Mouse (Mus musculus) lung, postnatal 36 days (tissue): ENCODE measurements around the gene Igsf8.
A peak's percentile ranks its signal among the peaks of the same experiment; 100 is the strongest.

Source experiments
- DNase-seq: peaks from one replicate; pipeline ENCODE4 v3.0.0; 2022; ENCODE audit warnings: mixed read lengths

Gene Igsf8

DNA sequence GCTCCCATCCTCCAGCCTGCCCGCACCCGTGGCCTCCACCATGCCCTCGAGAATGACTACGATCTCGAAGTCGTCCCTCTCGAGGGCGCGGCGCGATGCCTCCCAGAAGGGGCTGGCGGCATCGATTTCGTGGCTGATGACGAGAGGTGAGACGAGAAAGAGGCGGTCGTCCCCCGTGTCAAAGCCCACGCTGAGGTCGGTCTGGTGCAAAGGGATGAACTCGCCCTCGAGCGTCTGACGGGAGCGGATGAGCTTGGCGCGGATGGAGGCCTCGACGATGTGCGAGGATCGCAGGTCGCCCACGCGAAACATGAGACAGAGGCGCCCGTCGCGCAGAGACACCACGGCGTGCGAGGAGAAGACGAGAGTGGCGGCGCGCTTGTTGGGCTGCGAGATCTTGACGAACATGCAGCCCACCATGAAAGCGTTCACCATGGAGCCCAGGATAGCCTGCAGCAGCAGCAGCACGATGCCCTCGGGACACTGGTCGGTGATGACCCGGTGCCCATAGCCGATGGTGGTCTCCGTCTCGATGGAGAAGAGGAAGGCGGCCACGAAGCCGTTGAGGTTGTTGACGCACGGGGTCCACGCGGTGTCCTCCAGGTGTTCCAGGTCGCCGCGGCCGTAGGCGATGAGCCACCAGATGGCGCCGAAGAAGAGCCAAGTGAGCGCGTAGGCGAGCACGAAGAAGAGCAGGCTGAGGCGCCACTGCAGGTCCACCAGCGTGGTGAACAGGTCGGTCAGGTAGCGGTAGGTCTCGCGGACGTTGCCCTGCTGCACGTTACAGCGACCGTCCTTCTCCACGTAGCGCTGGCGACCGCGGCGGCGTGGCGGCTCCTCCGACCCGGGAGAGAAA, 64.5 kb downstream of the Igsf8 start:
- peak; percentile 85 for DNase-seq

DNA sequence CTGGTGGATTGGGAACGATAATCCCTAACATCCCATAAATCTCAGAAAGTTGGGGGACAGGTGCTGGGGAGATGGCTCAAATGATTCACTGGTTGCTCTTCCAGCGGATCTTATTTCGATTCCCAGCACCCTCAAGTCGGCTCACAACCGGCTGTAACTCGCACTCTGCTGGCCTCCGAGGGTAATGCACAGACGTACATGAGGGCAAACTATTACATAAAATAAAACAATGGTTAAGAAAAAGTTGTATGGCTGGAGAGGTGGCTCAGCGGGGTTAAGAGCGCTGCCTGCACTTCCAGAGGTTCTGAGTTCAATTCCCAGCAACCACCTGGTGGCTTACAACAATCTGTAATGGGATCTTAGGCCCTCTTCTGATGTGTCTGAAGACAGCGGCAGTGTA, 65.2 kb downstream of the Igsf8 start:
- no peak for DNase-seq

DNA sequence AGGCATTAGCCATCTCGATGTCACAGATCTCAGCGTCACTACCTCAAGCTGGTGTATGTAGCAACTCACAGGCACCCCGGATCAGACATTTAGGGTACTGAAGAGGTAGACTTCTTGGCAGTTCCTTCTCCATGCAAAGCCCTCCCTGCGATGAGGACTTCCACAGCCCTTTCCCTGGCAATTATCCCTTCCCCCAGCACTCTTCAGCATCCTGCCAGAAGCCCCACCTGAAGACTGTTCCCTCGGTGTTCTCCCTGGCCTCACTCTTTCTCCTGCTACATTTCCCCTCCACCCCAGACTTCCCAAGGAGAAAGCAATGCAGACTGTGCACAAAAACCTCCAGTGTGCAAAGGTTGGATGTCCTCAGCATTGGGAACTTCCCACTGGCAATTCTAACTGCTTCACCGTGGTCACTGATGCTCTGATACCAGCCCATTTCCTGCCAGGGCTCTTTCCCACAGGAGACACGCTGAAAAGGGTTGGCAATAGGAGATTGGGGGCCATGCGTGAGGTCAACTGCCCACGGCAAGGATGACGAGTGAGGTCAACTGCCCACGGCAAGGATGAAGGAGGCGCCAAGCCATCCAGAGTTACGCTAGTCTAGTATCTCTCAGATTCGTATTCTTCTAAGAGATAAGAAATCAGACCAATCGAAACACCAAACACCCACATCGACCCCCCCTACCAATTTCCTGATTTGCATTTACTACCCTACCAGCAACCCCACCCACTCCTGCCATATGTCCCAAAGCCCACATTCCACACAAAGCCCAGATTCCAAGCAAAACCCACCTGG, 66.0 kb downstream of the Igsf8 start:
- DNase-seq: no peak

DNA sequence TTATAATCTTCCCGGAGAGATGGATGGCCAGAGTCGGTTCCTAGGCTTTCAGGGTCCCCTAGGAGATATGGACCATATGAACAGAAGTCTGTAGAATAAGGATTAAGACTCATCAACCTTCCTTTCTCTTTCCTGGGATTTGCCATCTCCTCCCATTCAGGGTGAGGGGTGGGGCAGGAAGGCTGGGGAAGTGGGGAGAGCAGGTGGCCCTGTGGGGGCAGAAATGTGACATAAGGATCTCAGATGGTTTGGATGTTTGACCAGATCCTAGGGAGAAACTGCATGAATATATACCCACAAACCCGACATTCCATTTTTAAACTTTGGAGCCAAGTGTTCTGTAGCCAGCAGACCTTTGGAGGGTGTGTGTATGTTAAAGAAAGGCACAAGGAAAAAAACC, 66.6 kb downstream of the Igsf8 start:
- no peak for DNase-seq

DNA sequence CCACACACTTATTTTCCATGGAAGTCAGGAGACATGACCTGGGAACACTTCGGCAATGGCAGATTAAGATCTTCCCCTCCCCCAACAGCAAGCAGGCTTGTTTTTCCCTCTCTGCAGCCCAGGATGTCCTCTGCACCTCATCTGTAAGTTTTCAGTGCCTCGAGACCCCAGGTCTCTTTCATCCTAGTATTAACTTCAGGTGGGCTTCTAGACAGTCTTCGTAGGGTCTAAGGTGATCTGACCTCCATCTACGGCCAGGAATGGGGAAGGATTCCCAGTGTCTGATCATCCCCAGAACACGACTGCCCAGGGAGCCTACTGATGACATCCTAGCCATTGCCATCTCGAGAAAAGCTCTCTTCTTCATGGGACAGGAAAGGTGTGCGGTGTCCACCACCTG, 67.0 kb downstream of the Igsf8 start:
- no peak for DNase-seq

DNA sequence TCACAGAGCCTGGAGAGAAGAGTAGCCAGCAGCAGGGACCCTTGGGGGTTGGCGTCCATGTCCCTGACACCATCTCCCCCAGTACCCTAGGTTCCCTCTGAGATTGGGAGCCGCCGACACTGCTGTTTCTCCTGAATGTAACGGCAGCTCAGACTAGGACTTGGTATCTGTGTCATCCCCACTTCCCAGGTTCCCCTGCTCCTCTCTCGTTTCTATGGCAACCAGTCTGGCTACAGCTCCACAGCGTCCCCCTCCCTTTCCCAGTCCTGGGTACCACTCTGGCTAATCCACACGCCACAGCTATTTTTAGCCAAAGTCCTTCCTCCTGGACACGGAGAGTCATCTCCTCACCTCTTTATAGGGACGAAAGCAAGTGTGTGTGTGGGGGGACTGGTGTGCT, 67.7 kb downstream of the Igsf8 start, which contains the start of gene Kcnj9:
Gene Kcnj9, minus strand, starts transcription at position 188 of the 400 bp plus-strand sequence.
- DNase-seq: no peak

DNA sequence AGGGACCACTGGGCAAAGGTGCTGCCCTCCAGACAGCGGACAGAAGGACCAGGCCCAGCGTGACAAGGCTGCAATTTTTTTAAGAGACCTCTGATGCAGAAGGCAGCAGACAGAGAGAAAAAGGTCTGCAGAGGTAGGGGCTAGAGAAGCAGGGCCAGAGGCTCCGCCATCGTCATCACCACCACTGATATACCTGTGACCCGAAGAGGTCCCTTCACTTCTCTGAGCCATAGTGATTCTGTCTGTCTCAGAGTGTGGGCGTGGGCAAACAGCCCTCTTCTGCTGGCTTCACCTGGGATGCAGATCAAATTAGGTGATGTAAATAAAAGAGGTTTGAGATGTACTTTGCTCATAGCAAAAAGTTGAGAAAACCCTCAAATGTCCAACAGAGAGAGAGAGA, 68.2 kb downstream of the Igsf8 start:
- DNase-seq: no peak

DNA sequence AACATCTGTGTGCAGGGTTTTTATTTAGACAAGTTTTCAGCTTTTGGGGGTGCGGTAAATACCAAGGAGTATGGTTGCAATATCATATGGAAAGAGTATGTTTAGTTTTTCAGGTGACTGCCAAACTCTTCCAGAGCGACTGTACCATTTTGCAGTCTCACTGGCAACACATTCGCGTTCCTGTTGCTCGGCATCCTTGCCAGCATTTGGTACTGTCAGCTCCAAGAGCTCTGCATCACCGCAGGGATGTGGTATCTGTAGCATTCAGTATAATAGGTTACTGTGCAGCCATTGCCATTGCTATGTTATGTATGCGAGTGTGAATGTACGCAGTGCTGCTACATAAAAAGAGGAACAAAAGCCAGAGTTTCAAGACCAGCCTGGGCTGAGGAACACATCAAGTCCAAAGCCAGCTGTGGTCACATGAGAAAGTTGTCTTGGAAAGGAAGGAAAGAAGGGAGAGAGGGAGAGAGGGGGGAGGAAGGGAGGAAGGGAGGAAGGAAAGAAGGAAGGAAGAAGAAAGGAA, 70.0 kb downstream of the Igsf8 start:
- no peak for DNase-seq

DNA sequence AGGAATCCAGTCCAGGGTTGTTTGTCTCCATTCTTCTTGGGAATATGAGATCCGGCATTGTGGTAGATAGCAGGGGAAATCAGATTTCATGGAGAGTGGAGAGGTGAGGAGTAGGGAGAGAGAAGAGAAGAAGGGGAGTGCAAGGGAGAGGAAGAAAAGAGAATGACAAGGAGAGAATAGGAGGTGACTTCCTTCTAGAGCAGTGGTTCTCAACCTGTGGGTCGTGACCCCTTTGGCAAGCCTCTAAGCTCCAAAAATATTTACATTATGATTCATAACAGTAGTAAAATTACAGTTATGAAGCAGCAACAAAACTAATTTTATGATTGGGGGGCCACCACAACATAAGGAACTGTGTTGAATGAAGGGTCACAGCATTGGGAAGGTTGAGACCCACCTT, 71.5 kb downstream of the Igsf8 start:
- DNase-seq: no peak

DNA sequence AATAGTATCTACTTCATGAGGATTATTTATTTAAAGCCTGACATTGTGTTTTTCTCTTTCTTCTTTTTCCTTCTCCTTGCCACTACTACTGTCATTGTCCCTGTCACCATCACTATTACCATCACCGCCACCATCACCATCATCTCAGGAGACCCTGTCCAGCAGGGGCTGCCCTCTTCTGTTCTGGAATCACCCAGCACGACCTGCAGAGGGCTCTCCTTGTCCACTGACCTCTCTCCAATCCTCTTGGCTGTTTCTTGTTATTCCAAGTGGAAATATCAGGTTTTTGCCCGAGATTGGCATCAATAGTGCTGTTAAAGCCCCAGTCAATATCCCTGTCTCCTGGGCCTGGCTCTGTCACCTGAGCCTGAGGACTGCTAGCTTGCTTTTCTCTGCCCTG, 72.1 kb downstream of the Igsf8 start:
- DNase-seq: no peak

DNA sequence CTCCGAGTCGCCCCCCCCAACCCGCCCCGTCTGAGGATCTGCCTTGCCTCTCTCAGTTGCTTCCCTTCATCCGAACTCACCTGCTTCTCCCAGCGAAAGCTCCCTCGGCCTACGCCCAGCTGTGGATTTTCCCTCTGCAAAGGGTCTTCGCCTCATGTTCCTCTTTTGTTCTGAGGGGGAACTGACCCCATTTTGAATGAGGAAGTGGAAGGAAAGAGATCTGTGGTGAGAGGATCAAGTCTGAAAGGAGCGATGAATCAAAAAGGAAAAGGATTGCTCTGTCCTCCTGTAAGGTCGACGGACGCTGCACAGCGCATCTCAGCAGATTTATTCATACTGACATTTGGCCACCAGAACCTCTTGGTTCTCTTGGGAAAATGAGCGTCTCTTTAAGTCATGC, 74.4 kb downstream of the Igsf8 start:
- DNase-seq: no peak

DNA sequence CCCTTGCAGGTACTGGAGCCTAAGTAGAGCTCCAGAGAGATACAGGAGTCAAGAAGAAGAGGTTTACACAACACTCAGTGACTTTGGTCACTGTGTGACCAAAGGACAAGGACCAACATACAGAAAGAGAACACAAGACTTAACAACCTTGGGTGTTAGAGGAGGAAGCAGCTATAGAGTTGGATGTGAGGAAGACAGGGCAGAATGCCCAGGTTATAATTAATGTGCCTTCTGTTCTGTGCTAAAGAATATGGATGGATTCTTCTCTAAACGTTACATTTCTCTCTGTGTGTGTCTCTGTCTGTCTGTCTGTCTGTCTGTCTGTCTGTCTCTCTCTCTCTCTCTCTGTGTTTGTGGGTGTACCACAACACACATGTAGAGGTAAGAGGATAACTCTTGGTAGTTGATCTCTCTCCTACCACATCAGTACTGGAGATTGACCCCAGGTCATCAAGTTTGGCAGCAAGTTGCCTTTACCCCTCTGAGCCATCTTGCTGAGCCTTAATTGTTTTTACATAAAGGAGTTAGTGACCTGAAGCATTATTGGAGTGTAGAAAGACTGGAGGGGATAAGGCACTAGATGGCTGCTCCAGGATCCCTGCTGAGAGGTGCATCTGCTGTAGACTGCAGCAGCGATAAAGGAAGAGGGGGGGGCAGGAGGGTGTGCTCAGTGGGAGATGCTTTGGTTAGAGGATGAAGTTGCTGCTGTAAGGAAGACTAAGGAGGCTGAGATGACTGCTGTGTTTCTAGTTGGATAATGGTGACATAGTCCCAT, 76.2 kb downstream of the Igsf8 start:
- no peak for DNase-seq

DNA sequence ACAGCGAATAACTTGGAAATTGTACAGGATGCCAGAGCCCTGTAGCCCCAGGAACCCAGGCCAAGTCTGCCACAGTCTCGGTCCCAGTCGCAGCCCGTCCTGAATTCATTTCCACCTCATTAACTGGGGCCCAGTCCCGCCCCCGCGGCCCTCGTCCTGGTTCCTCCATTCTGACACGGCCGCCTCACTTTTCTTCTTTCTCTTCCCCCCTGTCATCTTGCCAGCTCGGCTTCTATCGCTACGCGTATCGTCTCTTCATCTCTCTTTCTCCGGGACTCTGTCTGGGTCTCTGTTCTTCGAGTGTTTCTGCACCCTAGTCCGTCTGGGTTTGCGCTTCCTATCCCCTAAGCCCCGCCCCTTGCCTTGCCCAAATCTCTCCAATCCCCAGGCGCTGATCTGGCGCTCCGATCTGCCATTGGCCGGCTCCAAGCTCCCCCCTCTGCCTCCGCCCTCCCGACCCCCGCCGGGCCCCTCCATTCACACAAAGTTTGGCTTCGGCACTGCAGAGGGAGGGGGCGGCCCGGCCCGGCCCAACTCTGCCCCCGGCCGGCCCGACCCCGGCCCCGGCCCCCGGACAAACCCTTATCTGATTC, 79.4 kb downstream of the Igsf8 start, which contains the start of gene Kcnj10:
Gene Kcnj10, plus strand, starts transcription at position 482 of the 593 bp plus-strand sequence.
- peak; percentile 80 for DNase-seq

DNA sequence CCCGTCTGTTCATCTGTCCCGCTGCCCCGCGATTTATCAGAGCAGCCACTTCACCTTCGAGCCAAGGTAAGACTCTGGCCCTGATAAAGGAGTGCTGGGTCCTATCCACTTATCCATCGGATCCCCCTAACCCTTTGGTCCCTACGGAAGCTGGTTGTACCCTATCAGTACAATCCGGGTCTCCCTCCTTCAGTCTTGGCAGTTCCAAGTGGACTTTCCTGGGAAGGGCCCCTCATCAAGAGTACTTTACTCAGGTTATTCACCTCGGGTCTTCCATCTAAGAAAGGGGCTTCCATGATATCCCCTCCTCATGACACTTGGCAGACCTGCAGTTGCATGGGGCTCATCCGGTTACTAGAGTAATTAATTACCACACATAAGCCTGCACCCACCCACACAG, 79.9 kb downstream of the Igsf8 start:
- DNase-seq: no peak

DNA sequence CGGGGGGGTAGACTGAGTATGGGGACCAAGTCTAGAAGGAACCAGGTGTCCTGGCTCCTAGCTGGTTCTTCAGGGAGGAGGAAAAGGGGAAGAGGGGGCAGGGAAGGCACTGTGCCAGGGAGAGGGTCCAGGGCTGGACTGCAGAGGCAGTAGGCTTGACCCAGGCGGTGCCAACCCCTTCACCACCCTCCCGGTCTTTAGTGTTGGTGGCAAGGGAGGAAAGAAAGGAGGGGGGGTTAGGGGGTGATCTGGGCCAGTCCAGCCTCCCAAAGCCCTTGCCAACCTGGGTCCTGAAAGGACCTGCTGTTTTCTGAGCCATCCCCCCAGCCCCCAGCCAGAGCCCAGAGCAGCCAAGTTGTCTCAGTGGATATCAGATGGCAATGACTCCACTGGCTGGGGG, 81.3 kb downstream of the Igsf8 start:
- DNase-seq: no peak

DNA sequence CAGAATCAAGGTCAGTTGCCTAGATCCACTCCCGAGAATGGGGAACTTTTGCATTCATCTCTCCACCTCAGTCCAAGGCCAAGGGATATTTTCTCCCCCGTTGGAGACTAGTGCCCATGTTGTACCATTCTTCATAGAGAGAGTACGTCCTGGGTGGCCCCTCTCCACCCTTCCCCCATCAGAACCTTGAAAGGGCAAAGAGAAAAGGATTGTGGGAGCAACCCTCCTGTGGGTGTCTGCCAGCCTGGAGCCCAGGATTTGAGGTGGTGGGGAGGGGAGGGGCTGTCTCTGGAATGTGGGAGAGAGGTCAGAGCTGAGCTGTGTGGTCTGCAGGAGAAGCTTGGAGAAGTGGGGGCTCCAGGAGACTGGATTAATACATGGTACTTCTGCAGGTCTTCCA, 82.5 kb downstream of the Igsf8 start:
- DNase-seq: no peak

DNA sequence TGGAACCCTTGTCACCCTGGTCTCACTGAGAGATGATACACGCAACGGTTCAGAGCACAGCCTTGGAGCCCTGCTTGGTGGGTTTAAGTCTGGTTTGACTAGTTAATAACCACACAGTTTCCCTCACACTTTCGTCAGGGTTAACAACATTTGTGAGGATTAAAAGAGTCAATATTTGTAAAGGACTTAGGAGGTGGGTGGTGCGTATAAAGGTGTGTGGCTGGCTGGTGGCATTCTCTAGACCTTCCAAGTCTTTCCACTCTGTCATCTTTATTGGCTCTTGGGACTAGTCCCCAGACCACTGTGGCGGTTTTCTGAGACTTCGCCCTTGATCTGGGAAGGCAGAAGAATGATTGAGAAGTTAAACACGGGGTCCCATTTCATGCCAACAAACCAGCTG, 83.4 kb downstream of the Igsf8 start:
- DNase-seq: peak; percentile 15

DNA sequence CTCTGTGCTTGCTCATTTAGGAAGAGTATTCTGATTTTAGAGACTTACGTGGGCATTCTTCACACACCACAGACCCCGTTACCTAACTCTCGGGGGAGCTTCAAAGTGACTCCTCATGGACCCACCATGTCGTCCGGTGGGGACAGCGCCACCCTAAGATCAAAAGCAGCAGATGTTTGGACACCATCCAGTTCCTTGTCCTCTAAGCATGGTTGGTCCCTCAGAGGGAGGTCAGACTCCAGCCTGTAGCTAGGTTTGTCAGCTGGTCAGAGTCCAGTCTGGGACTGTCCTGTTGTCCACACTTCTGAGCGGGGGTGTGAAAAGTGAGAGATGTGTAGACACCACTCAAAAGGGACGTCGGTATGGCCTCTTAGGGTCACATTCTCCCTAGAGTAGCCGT, 85.3 kb downstream of the Igsf8 start:
- no peak for DNase-seq

DNA sequence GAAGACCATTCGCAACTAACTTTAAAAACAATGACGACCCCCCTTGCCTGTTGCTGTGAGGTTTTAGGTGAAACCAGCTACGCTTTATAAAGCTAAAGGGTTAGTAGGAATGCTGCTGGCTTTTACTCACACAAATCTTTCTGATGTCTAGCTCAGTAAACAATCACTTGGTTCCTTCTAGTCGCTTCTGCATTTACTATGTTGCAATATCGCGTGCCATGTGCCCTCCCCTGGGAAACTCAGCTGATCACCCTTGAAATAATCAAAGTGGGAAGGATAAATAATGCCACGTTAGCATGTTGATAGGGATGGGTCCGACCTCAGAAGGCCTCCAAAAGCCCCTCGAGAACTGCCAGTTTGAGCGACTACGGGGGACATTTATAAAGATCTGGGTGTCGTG, 85.9 kb downstream of the Igsf8 start:
- peak; percentile 21 for DNase-seq

DNA sequence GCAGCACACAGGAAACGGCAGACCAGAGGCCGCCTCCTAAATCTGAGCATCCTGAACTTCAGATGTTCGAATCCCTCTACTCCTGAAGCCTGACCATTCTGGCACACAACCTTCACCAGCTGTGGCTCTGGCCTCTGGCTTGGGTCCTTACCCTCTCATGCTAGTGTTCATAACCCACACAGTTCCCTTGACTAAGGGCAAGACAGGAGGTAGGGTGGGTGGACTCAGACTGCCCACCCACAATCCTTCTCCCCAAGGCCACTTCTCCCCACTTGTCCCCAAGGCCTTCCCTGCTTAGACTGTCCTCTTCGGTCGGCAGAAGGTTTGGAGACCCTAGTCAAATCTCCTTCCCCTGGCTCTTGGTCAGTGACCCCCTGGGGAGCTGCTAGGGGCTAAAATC, 88.1 kb downstream of the Igsf8 start:
- DNase-seq: no peak

DNA sequence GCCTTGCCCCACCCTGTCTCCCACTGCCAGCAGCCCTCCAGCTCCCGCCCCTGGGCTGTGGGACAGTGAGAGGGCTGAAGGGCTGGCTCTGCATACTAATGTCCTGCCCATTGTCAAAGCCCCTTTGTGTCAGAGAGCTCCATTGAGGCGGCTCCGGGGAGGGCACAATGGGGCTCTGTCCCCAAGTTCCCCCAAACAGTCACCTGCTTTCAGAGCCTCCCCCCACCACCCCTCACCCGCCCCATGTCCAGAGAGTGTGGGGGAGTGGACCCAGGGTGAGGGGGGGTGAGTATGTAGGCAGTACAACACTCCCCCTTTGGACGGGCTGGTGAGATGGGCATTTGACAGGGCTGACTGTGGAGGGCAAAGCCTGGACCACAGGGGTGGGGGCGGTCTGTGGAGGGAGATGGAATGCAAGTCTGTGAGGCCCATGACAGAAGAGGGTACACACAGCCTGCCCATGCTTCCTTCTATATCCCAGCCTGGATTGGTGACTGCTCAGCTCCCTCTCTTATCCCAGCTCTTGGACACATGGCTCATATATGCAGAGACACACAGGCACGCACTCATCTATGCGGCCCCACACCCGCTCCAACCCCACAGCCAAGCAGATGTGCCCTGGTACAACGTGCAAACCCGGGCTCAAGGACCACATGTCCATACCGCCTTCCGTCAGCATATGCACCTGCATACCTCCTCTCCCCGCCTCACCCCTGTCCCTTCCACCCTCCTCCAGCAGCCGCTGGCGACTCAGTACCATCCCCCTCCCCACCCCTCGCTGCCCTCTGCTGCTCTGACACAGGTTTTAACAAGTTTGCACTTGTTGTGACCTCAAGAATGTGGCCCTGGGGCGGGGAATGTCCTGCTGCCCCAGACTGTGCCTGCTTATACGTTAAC, 88.7 kb downstream of the Igsf8 start:
- peak; percentile 30 for DNase-seq

DNA sequence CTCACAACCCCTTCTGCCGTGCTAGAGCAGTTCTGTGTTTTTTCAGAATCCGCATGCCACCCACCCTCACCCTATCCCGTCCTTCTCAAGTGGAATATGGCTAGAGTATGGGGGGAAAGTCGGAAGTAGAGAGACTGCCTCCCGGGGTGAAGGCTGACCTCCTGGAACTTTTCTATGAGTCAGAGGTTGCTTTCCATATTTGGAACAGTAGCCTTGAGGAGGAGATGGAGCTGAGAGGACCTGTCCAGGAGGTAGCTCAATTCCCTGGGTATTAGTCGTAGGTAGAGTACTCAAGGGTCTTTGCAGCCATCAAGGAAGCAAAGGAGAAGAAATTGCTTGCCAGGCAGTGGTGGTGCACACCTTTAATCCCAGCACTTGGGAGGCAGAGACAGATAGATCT, 90.6 kb downstream of the Igsf8 start:
- no peak for DNase-seq
